Mouse (Mus musculus): Measurements from ENCODE around the gene Btnl4.
"Not testable (repeated sequence)": the region's sequence is repeated elsewhere in the genome, so short reads cannot be mapped to it uniquely, and the experiment has no call there.

Gene Btnl4

DNA sequence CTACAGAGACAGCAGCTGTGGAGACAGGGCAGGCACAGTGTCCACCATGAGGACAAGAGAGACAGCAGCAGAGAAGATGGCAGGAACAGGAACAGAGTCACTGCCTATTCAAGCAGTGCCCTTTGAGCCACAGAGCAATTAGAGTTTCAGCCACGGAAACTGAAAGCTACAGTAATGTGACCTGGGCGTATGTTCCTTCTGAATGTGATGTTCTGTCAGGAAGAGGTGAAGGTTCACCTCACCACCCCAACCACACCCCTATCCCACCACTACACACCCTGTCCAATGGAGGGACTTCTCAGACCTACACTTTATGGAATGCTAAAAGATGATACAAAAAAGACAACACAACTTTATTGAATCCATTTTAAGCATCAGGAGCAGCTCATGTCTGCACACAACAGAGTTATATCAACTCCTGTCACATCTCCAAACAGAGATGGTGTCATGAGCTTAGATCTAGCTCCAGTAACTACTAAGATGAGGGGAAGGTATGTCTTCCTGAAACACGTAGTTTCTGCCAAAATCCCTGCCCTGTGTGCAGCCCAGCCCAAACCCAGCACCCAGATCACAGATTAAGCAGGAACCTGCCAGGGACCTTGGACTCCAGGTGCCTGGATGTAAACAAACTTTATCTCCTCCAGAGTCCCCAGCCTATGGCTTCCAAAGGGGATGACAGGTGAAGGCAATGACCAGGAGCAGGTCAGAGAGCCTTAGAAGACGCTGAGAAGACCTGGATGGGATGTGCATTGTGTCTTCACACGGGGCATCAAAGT, at the start of gene Btnl4:
Gene Btnl4 (minus strand): TSS at position 81 of the 776 bp plus-strand sequence.
- not testable (repeated sequence) for DNase-seq

DNA sequence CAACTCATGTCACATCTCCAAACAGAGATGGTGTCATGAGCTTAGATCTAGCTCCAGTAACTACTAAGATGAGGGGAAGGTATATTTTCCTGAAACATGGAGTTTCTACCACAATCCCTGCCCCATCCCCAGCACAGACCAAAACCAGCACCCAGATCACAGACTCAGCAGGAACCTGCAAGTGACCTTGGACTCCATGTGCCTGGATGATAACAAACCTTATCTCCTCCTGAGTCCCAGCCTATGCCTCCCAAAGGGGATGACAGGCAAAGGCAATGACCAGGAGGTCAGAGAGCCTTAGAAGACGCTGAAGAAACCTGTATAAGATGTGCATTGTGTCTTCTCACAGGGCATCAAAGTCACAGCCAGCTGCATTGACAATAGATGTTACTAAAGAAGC, 41.9 kb upstream of the Btnl4 start:
- no peak for DNase-seq

DNA sequence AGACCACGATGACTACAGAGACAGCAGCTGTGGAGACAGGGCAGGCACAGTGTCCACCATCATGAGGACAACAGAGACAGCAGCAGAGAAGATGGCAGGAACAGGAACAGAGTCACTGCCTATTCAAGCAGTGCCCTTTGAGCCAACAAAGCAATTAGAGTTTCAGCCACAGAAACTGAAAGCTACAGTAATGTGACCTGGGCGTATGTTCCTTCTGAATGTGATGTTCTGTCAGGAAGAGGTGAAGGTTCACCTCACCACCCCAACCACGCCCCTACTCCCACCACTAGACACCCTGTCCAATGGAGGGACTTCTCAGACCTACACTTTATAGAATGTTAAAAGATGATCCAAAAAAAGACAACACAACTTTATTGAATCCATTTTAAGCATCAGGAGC, 41.5 kb upstream of the Btnl4 start:
- not testable (repeated sequence) for DNase-seq

DNA sequence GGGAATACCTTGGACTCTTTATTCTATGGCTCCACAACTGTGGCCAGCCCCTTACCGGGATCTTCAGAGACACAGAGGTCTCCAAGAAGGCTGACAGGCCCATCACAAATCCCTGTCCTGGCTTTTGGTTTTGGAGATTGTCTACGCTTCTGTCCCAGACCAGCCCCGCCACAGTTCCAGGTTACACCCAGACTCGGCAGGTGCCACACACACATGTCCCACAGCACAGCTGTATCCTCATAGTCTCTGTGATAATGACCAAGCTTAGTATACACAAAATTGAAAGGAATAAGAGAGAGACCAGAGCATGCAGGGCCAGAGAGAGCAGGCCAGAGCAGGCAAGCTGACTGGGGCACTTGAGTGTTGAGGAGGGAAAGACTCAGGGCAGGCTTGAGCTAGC, 40.7 kb upstream of the Btnl4 start:
- DNase-seq: no peak

DNA sequence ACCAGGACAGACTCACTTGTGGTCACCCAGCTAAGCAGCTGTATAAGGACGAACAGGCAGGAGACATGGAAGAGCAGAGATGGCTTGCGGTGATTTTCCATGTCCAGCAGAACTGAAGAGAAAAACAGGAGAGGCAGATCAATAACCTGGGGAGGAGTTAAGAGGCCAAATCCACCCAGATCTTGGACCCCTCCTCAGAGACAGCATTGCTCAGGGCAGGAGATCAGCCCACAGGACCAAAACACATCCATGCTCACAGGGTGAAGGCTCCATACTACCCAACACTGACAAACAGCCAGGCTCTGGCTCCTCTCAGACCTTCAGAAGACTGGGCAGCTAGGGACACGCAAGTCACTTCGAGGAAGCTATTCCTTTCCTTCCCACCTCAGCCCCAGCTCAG, 40.1 kb upstream of the Btnl4 start, which contains the start of gene Btnl6:
Gene Btnl6 (minus strand): TSS at position 101 of the 400 bp plus-strand sequence.
- DNase-seq: no peak

DNA sequence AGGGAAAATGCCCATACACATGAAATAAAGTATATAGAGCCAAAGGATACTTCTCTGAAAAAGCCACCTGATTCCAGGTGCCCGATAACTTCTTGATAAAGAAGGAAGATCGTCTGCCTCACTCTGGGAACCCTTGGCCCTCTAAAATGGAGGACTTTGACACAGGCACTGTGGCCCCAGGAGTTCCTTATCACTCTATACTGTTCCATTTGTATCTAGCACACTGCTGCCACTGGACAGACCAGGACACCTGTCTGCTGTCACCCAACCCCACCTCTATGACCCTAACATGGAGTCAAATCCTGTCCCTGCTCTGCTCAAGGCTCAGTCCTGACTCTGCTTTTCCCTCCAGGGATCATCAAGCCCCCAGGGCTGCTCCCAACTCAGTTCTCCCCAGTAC, 39.4 kb upstream of the Btnl4 start:
- no peak for DNase-seq

DNA sequence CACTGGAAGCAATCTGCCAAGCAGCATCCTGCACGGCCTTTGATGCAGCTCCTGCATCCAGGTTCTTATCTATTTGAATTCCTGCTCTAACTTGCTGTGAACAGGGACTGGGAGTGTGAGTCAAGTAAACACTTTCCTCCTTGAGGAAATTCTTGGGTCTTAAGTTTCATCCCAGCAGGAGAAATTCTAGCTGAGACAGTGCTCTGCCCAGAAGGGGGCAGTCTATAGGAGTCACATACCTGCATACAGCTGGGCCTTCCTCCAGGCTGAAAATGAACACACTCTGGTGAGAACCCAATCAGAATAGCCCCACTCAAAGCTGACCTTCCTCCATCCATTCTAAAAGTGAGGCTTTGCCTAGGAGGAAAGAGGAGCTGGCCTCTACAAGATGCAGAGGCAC, 34.6 kb upstream of the Btnl4 start:
- DNase-seq: not testable (repeated sequence)

DNA sequence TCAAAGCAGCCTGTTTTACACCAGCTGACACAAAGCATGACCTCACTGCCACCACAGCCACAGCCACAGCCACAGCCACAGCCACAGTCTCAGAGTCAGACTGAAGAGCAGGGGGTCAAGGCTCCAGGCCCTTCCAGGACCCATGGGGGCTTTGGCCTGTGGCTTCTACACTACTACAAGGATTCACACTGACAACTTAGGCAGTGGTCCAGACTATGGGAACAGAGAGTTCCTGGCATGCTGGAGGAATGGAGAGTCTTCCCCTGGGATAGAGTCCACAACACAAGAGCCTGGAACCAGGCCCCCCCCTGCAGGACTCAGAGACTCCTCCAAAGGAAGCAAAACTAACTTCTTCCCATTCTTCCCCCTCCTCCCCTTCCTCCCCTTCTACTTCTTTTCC, 30.5 kb upstream of the Btnl4 start:
- no peak for DNase-seq

DNA sequence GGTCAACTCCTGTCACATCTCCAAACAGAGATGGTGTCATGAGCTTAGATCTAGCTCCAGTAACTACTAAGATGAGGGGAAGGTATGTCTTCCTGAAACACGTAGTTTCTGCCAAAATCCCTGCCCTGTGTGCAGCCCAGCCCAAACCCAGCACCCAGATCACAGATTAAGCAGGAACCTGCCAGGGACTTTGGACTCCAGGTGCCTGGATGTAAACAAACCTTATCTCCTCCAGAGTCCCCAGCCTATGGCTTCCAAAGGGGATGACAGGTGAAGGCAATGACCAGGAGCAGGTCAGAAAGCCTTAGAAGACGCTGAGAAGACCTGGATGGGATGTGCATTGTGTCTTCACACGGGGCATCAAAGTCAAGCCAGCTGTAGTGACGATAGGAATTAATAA, 20.6 kb upstream of the Btnl4 start:
- not testable (repeated sequence) for DNase-seq

DNA sequence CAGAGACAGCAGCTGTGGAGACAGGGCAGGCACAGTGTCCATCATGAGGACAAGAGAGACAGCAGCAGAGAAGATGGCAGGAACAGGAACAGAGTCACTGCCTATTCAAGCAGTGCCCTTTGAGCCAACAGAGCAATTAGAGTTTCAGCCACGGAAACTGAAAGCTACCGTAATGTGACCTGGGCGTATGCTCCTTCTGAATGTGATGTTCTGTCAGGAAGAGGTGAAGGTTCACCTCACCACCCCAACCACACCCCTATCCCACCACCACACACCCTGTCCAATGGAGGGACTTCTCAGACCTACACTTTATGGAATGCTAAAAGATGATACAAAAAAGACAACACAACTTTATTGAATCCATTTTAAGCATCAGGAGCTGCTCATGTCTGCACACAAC, 20.2 kb upstream of the Btnl4 start:
- not testable (repeated sequence) for DNase-seq

DNA sequence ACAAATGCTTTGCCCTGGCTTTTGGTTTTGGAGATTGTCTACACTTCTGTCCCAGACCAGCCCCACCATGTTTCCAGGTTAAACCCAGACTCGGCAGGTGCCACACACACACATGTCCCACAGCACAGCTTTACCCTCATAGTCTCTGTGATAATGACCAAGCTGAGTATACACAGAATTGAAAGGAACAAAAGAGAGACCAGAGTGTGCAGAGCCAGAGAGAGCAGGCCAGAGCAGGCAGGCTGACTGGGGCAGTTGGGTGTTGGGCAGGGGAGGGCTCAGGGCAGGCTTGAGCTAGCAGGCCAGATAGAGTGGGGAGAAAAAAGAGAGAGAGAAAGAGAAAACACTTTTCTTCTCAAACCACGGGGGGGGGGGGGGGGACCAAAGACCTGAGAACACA, 19.4 kb upstream of the Btnl4 start:
- DNase-seq: no peak

DNA sequence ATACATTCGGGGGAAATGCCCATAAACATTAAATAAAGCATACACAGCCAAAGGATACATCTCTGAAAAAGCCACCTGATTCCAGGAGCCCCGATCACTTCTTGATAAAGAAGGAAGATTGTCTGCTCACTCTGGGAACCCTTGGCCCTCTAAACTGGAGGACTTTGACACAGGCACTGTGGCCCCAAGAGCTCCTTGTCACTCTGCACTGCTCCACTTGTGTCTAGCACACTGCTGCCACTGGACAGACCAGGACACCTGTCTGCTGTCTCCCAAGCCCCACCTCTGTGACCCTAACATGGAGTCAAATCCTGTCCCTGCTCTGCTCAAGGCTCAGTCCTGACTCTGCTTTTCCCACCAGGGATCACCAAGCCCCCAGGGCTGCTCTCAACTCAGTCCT, 18.0 kb upstream of the Btnl4 start:
- not testable (repeated sequence) for DNase-seq

DNA sequence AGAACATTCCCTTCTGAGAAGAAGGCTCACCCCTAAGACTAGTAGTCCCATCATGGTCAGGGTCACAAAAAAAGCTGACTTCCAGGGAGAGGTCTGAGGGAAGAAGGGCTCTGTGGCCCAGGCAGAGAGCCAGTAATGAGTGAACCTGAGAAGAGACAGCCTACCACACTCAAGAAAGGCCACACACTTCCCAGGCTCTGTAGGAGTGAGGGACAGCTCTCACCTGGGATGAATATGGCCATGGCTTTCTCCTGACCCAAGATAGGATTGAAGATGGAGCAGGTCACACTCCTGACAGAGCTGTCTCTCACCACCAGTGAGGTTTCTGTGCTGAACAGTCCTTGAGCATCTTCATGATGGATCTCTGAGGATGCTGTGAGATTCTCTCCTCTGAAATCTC, 15.7 kb upstream of the Btnl4 start:
- no peak for DNase-seq

DNA sequence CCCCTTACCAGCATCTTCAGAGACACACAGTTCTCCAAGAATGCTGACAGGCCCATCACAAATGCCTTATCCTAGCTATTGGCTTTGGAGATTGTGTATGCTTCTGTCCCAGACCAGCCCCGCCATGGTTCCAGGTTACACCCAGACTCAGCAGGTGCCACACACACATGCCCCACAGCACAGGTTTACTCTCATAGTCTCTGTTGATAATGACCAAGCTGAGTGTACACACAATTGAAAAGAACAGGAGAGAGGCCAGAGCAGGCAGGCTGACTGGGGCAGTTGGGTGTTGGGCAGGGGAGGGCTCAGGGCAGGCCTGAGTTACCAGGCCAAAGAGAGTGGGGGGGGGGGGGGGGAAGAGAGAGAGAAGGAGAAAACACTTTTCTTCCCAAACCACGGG, 691 bp downstream of the Btnl4 start:
- no peak for DNase-seq

DNA sequence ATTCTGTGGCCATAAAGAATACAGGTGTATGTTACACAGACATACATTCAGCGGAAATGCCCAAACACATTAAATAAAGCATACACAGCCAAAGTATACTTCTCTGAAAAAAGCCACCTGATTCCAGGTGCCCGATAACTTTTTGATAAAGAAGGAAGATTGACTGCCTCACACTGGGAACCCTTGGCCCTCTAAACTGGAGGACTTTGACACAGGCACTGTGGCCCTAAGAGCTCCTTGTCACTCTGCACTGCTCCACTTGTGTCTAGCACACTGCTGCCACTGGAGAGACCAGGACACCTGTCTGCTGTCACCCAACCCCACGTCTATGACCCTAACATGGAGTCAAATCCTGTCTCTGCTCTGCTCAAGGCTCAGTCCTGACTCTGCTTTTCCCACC, 2.1 kb downstream of the Btnl4 start:
- DNase-seq: no peak

DNA sequence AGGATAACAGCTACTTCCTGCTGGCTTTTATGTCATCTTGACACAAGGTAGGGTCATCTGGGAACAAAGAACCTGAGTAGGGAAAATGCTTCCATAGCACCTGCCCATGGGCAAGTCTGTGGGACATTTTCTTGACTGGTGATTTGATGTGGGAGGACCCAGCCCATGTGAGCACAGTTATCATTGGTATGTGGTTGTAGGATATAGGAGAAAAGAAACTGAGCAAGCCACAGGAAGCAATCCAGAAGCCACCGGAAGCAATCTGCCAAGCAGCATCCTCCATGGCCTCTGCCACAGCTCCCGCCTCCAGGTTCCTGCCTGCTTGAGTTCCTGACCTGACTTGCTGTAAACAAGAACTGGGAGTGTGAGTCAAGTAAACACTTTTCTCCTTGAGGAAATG, 6.6 kb downstream of the Btnl4 start:
- no peak for DNase-seq

DNA sequence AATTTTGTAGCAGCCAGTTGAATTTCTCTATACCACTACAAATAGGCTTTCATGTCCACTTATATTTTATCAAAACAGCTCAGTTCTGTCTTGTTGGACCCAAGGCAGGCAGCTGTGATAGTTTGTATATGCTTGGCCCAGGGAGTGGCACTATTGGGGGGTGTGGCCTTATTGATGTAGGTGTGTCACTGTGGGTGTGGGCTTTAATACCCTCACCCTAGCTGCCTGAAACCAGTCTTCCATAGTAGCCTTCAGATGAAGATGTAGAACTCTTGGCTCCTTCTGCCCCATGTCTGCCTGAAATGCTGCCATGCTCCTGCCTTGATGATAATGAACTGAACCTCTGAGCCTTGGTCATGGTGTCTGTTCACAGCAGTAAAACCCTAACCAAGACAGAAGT, 11.2 kb downstream of the Btnl4 start:
- DNase-seq: not testable (repeated sequence)

DNA sequence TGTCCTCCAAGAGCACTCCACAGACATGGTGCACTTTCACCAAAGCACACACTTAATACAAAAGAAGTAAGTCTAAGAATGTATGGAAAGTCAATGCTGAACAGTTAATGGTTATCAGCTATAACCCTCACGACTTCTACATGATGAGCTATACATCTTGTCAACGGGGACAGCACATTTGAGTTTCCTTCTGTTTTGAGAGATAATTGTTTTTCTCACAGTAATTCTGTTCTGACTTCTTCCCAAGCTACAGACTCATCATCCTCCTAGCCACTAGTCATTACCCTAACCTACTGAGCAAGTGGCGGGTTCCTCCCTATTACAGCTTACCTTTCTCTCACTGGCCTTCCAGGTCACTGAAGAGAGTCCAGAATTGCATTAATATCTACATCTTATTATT, 17.9 kb downstream of the Btnl4 start:
- no peak for DNase-seq

DNA sequence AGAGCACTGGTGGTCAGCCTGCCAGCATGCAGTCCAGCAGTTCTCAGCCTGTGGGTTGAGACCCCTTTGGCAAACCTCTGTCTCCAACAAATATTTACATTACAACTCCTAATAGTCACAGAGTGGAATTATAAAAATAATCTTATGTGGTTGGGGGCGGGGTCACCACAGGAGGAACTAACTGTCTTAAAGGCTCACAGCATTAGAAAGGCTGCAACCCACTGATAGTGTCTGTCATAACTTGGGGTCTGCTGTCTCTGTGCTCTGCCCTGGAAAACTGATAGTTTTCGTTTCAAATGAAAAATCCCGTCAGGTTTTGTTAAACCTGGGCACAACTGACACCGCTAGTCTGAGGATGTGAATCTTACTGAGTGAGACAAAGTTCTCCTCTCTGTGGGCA, 19.4 kb downstream of the Btnl4 start:
- DNase-seq: peak; percentile 30

DNA sequence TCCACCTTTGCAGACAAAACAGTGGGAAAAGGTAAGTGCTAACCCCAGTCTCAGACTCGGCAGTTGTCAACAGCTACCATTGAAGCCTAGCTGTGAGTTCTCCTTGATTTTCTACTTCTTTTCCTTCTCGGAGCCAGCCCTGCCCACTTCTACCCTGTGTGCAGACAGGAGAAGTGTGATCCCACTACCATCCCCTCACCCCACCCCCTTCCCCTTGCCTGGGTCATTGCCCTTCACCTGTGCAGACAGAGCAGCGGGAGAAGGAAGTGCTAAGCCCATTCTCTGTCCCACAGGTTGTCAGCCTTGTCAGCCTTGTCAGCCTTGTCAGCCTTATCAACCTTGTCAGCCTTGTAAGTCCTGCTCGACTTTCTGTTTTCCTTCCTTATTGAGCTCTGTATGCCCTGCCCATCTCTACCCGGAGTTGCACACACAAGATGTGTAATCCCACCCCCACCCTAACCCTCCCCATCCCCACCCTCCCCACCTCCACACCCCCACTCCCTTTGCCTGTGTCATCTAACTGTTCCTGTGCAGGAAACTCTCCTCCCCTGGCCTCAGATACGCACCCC, 28.6 kb downstream of the Btnl4 start:
- DNase-seq: peak; percentile 25

DNA sequence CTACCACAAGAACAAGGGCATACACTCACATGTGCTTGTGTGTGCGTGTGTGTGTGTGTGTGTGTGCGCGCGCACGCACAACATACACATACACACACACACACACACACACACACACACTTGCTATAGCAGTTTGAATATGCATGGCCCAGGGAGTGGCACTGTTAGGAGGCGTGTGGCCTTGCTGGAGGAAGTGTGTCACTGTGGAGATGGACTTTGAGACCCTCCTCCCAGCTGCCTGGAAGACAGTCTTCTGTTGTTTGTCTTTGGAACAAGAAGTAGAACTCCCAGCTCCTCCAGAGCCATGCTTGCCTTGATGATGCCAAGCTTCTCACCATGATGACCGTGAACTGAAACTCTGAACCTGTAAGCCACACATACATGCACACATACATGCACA, 35.1 kb downstream of the Btnl4 start:
- DNase-seq: no peak

DNA sequence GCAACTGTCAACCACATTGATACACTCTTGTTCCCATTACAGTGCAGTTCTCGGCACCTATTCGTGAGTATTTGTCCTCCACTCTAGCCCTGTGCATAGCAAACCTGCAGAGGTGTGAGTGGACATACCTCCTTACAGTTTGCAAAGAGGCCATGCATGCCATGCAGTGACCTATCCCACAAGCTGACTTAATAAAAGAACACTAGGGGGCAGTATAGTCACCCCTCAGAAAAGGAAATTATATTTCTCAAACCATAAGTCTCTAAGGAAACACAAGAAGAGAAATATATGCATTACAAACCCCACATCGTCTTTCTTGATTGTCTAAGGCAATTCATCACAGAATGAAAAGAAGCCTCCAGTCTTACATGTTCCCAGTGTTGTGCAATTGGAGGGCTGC, 37.3 kb downstream of the Btnl4 start:
- no peak for DNase-seq

DNA sequence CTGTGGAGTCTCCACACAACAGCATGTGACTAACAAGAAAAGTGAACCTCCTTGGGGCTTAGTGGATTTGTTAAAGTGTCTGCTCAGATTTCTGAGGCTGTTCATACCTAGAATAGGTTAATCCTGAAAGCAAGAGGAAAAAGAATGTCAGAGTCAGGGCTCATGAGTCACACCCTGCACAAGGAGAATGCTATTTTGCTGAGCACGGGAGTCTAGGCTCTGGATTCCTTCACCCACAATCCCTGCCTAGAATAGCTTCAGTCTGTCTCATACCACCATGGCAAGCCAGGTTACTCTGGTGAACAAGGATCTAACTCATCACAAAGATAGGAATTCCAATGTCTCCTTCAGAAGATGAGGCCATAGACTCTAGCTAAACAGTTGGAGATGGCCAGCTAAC, 38.5 kb downstream of the Btnl4 start:
- no peak for DNase-seq

DNA sequence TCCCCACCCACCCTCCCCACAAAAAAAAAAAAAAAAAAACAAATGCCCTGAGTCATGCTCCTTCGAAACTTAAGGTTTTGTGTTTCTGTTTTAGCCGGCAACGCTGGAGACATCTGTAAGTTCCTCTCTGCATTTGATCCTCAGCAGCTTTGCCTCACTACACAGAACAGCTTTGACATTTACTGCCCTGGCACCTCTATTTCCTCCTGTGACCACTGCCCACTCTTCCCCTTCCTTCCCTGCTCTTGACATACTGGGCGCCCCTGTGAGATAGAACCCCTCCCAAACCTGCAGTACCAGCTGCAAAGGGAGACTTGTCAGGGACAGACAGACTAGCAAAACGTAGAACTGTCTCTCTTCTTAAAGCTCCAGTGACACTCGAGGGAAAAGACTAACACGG, 39.5 kb downstream of the Btnl4 start:
- DNase-seq: no peak

DNA sequence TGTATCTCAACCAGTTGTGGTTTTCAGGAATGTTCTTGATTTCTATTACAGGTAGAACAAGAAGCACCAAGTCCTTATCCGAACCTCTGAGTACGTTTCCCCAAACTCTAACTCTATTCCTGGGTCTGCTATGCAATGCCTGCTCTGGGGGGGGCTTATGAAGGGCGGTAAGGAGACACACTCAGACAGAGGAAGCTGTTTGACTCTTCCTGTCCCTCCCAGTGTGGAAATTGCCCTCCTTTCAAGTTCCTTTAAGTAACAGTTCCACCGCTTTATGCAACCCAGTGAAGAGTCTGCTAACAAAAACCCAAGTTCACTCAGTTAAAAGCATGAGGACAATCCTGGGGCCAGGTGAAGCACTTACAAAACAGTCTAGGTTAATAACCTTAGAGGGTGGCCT, 40.0 kb downstream of the Btnl4 start:
- no peak for DNase-seq

Data from liver (tissue).